Comparison of ENCODE assay signal across 8 mouse cellular contexts in the genomic region with DNA sequence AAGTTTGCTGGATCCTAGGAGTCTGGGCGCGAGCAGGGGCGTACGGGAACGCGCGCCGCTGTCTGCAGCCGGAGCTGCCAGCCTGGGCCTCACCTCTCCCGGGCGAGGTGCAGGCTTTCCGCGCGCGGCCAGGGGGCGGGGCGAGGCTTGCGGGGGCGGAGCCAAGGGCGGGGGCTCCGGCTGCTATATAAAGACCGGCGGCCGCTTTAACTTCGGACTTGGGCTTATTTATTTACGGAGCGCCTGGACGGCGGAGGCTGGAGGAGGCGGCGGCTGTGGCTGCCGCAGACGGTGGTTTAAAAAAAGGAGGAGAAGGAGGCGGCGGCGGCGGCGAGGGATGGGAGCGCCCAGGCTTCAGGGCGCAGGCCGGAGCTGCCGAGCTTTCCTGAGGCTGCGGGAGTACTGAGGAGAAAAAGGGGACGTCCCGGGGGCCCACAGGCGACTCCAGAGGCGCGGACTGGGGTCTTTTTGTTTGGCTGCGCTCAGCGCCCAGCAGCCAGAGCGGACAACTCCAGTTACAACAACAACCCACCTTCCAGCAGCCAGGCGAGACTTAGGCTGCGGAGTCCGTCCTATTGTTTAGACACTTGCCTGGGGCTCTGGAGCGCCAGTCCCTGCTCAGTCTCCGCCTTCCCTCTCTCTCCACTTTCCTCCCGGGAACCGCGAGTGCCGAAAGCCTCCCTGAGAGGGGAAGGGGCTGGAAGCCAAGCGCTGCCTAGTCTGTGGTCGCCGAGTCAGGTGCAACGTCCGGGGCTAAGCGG. TPM values are rescaled to one million over a fixed set of nuclear protein-coding genes. Genes with fewer than 3 reads are reported as not detected.
DNase-seq lines count a peak whose midpoint lies in the region; ATAC-seq lines count a peak whose summit lies in the region.

A gene (plus strand): TSS at position 198 of the 761 bp plus-strand sequence.

- ATAC-seq in forebrain, embryonic 11.5 days (replicated peaks; ENCODE audit: low FRiP score) = peak; percentile 88
- peak; percentile 82 for ATAC-seq in heart, embryonic 15.5 days (replicated peaks; ENCODE audit: insufficient number of reproducible peaks, insufficient read depth, low FRiP score, low read depth)
- ATAC-seq in liver, embryonic 15.5 days (ENCODE audit: insufficient read depth) = peak; percentile 78
- ATAC-seq in neural tube, embryonic 12.5 days (ENCODE audit: low FRiP score, low read depth) = peak; percentile 86

- peak within 1 kb of the TSS; percentile 95 for H3K4me2 ChIP-seq in forebrain, embryonic 11.5 days (ENCODE audit: low read depth, low read length, severe bottlenecking)
- H3K4me2 ChIP-seq in heart, embryonic 15.5 days = peak within 1 kb of the TSS; percentile 96
- H3K4me2 ChIP-seq in liver, embryonic 15.5 days = peak within 1 kb of the TSS; percentile 74
- H3K4me2 ChIP-seq in neural tube, embryonic 12.5 days (replicated peaks) = peak within 1 kb of the TSS; percentile 97

- WGBS in forebrain, embryonic 11.5 days = under 1% methylated on average over 64 of the region's 66 CpGs
- WGBS in heart, embryonic 15.5 days = under 1% methylated on average over 66 of the region's 66 CpGs
- WGBS in liver, embryonic 15.5 days (ENCODE audit: insufficient replicate concordance) = under 1% methylated on average over 66 of the region's 66 CpGs
- WGBS in neural tube, embryonic 12.5 days = under 1% methylated on average over 65 of the region's 66 CpGs

- peaks cover 5% of the 10 kb centered on the region; the same call in 1 of the 2 replicates for H3K4me1 ChIP-seq in forebrain, embryonic 11.5 days (replicated peaks; ENCODE audit: control insufficient read depth, insufficient read depth, low read length)
- peaks cover 30% of the 10 kb centered on the region for H3K4me1 ChIP-seq in heart, embryonic 15.5 days (replicated peaks)
- H3K4me1 ChIP-seq in liver, embryonic 15.5 days (replicated peaks) = peaks cover 18% of the 10 kb centered on the region; the same call in 1 of the 2 replicates
- peaks cover 29% of the 10 kb centered on the region for H3K4me1 ChIP-seq in neural tube, embryonic 12.5 days

- peak within 1 kb of the TSS; percentile 73 for H3K9ac ChIP-seq in forebrain, embryonic 11.5 days (ENCODE audit: low read length)
- H3K9ac ChIP-seq in heart, embryonic 15.5 days = peak within 1 kb of the TSS; percentile 74
- H3K9ac ChIP-seq in liver, embryonic 15.5 days = peak within 1 kb of the TSS; percentile 48; the same call in 1 of the 2 replicates
- H3K9ac ChIP-seq in neural tube, embryonic 12.5 days = peak within 1 kb of the TSS; percentile 75

- H3K27me3 ChIP-seq in forebrain, embryonic 11.5 days (ENCODE audit: control insufficient read depth, insufficient read depth, low read length) = no peaks in the 10 kb centered on the region; the same call in none of the 2 replicates
- H3K27me3 ChIP-seq in heart, embryonic 15.5 days = peaks cover 22% of the 10 kb centered on the region
- H3K27me3 ChIP-seq in liver, embryonic 15.5 days = peaks cover 49% of the 10 kb centered on the region
- H3K27me3 ChIP-seq in neural tube, embryonic 12.5 days (replicated peaks) = no peaks in the 10 kb centered on the region

- no peaks in the 10 kb centered on the region for H3K9me3 ChIP-seq in forebrain, embryonic 11.5 days (ENCODE audit: control insufficient read depth, low read length)
- no peaks in the 10 kb centered on the region for H3K9me3 ChIP-seq in heart, embryonic 15.5 days (replicated peaks)
- H3K9me3 ChIP-seq in liver, embryonic 15.5 days (replicated peaks) = no peaks in the 10 kb centered on the region
- H3K9me3 ChIP-seq in neural tube, embryonic 12.5 days = no peaks in the 10 kb centered on the region

- peak within 1 kb of the TSS; percentile 63 for H3K4me3 ChIP-seq in forebrain, embryonic 11.5 days (ENCODE audit: low read depth, low read length)
- H3K4me3 ChIP-seq in heart, embryonic 15.5 days = peak within 1 kb of the TSS; percentile 65
- H3K4me3 ChIP-seq in liver, embryonic 15.5 days (replicated peaks) = peak within 1 kb of the TSS; percentile 56
- peak within 1 kb of the TSS; percentile 65 for H3K4me3 ChIP-seq in neural tube, embryonic 12.5 days

- H3K36me3 ChIP-seq in forebrain, embryonic 11.5 days (ENCODE audit: control insufficient read depth, insufficient read depth, low read length) = no peaks in the 10 kb centered on the region
- H3K36me3 ChIP-seq in heart, embryonic 15.5 days = no peaks in the 10 kb centered on the region
- no peaks in the 10 kb centered on the region for H3K36me3 ChIP-seq in liver, embryonic 15.5 days (replicated peaks)
- H3K36me3 ChIP-seq in neural tube, embryonic 12.5 days = no peaks in the 10 kb centered on the region

- peak within 1 kb of the TSS; percentile 74 for H3K27ac ChIP-seq in forebrain, embryonic 11.5 days (ENCODE audit: low read depth, low read length)
- peak within 1 kb of the TSS; percentile 79 for H3K27ac ChIP-seq in heart, embryonic 15.5 days
- H3K27ac ChIP-seq in liver, embryonic 15.5 days (replicated peaks) = no peak within 1 kb of the TSS
- H3K27ac ChIP-seq in neural tube, embryonic 12.5 days = peak within 1 kb of the TSS; percentile 53; the same call in 1 of the 2 replicates

- peak; percentile 82 to 88 for DNase-seq in cerebellum, postnatal 14 days
- no peak for DNase-seq in cerebellum, adult 11 months
- DNase-seq in forebrain, embryonic 11.5 days (ENCODE audit: low spot score) = peak; percentile 96
- DNase-seq in kidney, postnatal 14 days = peak; percentile 93
- peak; percentile 87 for DNase-seq in testis, postnatal 14 days (ENCODE audit: low spot score)

RNA-seq across cellular contexts. Expression of the gene that starts here (rescaled TPM):
- polyA plus RNA-seq in forebrain, embryonic 11.5 days (2014; fragmentation: Nextera tagmentation; extraction: Ambion mirVana) = 28.5 and 28.7 TPM in 2 replicates
- 20.6 and 27.9 TPM in 2 replicates for polyA plus RNA-seq in heart, embryonic 15.5 days (2015; fragmentation: Nextera tagmentation; extraction: Ambion mirVana)
- polyA plus RNA-seq in liver, embryonic 15.5 days (2015; fragmentation: Nextera tagmentation; extraction: Ambion mirVana) = 0.44 and 0.75 TPM in 2 replicates
- polyA plus RNA-seq in neural tube, embryonic 12.5 days (2016; fragmentation: Nextera tagmentation; extraction: Ambion mirVana) = 91.3 and 96.3 TPM in 2 replicates

Comparison
In these comparisons a context has a peak if more than half of its experiments do, and no peak if none do; other contexts are left out.
1. RNA of the gene that starts here (polyA plus RNA-seq): 91.3 to 96.3 TPM in neural tube, embryonic 12.5 days, 28.5 to 28.7 TPM in forebrain, embryonic 11.5 days and 20.6 to 27.9 TPM in heart, embryonic 15.5 days; 0.44 to 0.75 TPM in liver, embryonic 15.5 days; every median in the first group is over 10 times any median in the second.
2. Peak in ATAC-seq, H3K4me3 ChIP-seq, H3K9ac ChIP-seq and H3K4me2 ChIP-seq in liver, embryonic 15.5 days; RNA of the gene not detected or under 1 TPM.
3. Peak in every context shown above with its lines, with median percentiles within 50 percentile points of each other: ATAC-seq, H3K4me2 ChIP-seq, H3K4me3 ChIP-seq and H3K9ac ChIP-seq.